Mouse (Mus musculus) adrenal gland, adult 8-10 months (tissue): ENCODE data around the gene Flt3. TPM values are rescaled to one million over a fixed set of nuclear protein-coding genes. Genes with fewer than 3 reads are reported as not detected.
A peak's percentile ranks its signal among the peaks of the same experiment; 100 is the strongest.

Experiments used
- DNase-seq: peaks from one replicate; pipeline ENCODE4 v3.0.0; 2022
- total RNA-seq, 4 experiments: library from RNA; stranded (reverse); gene quantifications; 2 replicates each; pipeline ENCODE4 v1.2.4; 2022

Flt3 gene
- total RNA-seq, 4 experiments from 2014 or later: 0.49 to 0.93 (median 0.67) TPM

DNA sequence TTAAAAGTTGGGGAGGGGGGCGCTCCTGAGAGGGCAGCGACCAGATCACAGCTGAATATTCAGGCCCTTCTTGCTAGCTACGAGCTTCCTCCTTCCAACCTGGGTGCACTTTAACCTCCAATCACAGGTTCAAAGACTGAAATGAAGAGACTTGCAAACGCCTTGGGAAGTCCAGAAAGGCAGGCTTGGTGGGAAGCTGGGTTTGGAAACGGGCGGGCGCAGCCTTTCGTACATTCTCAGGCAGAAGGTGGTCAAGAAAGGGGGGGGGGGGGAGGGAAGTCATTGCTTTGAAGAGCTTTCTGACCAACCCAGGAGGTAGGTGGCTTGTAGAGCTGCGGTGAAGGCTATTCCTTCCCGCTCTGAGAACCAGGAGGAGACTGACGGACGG lies 92.9 kb downstream of the Flt3 start:
- no peak for DNase-seq

DNA sequence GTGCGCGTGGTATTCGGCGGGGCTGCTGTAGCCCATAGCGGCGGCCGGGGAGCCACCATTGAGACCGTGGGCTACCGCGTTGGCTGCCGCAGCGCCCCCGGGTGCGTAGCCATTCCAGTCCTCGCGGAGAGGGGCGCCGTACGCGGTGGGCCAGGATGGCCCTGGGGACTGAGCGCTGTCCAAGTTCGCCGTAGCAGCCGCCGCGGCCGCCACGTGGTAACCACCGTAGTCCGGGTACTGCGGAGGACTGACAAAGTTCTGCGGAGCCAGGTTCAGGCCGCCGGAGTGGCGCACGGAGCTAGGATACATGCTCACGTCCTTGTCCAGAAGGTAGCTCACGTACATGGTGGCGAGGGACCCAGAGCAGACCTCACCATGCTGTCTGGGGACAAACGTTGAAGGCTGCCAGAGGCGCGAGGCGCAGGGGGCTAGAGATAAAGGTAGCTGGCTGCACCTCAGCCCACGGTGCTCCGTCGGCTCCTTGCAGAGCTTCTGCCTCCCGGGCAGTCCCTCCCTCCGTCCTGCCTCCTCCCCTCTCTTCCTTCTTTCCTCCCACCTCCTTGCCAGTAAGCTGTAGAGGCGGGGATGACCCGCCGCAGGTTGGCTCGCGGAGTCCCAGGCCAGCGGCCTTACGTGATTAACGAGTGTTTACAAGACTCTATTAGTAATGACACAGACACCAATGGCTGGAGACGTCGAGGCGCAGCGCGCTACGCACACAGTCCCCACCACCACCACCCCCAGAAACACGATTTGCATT lies 93.5 kb downstream of the Flt3 start, which contains the start of gene Cdx2:
Gene Cdx2, minus strand, starts transcription at position 633 of the 760 bp plus-strand sequence.
- DNase-seq: no peak

DNA sequence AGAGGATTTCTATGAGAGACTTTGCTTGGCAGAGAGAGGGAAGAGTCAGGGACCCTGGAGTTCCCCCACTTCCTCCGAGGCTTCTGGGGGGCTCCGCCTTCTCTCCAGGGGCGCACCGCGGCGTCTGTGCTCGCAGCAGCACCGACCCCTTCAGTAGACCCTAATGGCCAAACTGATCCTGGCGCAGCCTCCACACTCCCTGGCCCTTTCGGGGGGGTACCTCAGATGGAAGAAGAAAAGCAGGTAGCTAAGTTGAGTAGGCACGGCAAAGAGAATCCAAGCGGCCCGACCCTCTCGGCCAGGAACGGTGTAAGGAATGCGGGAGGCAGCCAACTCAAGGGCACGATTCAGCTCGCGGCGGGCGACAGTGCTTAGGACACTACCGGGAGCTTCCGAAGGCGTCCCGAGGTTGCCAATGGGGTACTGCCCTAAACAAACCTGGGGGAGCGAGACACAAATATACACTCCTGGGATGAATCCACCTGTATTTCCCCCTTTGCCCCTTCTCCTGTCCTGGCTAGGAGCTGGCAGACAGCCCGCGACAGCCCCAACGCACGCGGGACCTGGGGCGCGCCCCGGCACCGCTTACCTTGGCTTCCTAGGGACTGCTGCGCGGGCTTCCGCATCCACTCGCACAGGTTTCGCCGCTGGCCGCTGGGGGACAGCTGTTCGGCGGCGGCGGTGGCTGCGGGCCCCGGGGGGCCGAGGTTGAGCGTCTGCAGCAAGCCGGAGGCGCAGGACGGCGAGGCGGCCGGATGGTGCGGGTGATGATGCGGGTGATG lies 94.2 kb downstream of the Flt3 start:
- DNase-seq: no peak

DNA sequence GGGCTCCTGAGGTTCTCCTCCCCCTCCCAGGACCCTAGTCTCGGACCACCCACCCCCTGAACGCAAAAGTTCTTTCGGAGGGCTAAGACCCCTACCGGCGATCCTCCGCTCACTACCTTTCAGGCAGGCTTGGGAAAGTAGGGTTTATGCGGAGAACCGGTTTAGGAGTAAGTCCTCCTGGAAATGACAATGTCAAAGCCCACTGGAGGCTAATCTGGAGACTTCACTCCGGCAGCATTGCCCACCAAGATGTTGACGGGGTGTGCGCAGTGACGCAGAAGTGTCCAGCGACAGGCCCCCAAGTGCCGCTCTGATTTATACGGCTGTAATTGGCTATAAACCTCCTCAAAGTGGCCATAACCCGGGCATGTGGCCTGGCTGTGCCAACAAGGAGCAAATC lies 95.1 kb downstream of the Flt3 start:
- no peak for DNase-seq

DNA sequence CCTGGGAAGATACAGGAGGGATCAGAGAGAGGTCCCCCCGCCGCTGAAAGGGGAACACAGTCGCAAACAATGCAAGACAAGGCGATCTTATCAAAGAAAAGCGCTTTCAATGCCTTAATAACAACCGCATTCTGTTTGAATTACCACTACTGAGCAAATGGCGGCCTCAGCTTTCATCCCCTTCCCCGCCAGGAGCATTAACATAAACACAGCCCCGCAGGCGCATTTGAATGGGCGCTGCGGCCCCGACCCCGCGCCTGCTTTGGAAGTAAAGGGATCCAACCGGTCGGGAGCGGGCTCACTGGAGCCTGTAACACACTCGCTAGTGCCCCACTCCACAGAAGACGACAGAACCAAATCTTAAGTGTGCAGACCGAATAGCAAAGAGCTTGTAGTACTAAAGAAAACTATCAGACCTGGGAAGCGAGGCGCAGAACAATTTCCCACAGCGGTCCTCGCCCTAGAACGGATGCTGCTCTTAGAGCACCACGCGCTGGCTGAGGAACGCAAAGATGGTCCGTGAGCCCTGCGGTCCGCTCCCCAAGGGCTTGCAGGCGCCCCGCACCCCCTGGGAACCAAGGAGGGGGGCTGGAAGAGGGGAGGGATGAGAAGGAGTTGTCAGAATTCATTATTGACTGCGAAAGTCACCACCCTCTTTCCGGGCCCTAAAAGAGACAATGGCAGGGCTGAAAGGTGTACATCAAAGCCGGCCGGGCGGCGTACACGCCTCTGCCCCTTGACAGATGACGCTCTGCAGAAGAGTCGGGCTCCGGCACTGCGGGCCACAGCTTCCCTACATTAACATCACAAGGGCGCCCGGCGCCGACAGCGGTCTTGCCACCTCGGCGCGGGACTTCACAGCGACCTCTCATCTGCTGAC lies 95.8 kb downstream of the Flt3 start:
- no peak for DNase-seq

DNA sequence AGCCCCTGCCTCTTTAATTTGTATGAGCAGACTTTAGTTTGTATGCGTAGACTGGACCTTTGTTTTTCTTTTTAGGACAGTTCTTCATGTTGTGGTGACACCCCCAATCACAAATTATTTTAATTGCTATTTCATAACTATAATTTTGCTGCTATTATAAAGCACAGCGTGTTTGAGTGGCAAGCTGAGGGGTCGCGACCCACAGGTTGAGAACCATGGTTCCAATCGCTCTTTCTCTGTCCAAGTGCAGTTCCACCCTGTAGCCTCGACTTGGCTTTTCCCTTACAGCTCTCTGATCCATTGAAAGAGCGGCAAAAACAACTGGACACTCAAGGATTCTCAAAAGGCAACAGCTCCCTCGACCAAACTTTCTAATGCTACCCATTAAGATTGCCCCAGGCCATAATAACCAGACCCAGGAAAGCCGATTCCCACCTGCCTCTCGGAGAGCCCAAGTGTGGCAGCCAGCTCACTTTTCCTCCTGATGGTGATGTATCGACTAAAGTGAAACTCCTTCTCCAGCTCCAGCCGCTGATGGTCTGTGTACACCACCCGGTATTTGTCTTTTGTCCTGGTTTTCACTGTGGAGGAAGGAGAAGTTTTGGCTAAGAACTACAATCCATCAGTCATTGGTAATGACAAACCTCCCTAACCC lies 97.4 kb downstream of the Flt3 start:
- DNase-seq: no peak

DNA sequence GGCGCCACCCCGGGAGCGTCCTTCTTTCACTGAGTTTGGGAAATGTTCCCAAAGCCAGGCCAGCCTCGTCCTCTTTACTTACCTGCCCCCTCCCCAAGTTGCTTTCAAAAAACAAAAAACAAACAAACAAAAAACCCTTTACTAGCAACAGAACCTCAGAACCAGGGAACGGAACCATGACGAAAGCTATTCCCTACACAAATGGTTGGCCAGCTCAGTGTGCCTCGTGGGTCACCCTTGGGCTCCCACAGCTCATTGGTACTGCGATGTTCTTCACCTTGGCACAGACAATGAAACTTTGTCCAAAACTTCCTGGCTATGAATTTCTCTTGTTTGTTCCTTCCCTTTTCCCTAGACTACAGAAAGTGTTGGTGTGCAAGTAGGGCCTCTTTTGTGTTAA lies 98.1 kb downstream of the Flt3 start:
- no peak for DNase-seq

DNA sequence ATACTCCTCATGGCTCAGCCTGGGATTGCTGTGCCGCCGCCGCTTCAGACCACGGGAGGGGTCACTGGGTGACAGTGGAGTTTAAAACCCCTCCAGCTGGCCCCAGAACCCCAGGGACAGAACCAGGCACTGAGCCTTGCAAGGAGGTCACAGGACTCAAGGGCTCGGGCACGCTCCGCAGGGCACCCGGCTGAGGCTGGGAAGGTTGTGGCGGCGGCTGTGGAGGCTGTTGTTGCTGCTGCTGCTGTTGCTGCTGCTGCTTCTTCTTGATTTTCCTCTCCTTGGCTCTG lies 98.6 kb downstream of the Flt3 start:
- DNase-seq: no peak

DNA sequence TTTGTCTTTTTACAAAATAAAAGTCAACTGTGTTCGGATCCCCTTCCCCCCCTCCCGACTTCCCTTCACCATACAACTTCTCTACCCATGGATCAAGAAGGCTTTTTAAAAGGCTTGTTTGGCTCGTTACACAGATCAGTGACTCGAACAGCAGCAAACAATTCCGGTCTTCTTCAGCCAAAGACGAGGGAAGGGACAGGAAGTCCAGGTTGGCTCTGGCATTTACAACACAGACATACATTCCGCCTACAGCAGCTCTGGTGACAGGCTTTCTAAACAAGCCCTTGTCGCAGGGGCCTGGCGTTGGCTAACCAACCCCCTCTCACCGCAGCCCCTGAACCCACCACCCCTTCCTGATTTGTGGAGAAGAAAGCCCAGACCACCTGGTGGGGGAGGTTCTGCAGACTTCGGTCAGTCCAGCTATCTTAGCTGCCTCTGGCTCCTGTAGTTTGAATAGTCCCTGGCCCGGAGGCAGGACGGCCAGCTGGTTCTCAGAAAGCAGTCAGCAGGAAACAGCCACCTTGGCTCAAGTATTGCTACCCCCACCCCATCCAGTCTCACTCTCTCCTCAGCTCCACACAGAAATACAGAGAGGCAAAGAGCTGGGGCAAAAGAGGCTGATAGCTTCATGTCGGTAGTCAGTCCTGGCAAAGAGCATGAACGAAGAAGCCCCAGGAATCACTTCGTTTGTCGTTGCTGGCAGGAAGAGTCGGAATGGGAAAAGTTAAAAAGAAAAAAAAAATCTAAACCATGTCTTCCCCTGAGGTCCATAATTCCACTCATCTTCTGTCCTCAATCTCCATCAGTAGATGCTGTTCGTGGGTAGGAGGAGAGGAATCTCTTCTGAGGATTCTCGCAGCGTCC lies 99.1 kb downstream of the Flt3 start:
- no peak for DNase-seq

DNA sequence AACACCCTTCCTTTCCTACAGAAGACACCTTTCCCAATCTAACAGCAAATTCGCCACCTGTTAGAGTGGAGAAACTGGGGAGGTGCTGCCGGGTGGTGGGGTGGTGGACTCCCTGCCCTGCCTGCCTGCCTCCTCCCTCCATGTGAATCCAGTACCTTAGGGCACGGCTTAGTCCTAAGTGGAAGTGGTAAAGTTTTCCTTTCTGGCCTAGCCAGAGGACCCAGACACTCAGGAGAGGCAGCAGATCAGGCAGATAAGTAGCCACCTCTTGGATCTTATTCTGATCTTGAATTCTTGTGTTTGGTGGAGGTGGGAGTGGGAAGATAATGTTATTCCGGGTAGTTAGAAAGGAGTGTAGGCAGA lies 100.3 kb downstream of the Flt3 start:
- DNase-seq: no peak

DNA sequence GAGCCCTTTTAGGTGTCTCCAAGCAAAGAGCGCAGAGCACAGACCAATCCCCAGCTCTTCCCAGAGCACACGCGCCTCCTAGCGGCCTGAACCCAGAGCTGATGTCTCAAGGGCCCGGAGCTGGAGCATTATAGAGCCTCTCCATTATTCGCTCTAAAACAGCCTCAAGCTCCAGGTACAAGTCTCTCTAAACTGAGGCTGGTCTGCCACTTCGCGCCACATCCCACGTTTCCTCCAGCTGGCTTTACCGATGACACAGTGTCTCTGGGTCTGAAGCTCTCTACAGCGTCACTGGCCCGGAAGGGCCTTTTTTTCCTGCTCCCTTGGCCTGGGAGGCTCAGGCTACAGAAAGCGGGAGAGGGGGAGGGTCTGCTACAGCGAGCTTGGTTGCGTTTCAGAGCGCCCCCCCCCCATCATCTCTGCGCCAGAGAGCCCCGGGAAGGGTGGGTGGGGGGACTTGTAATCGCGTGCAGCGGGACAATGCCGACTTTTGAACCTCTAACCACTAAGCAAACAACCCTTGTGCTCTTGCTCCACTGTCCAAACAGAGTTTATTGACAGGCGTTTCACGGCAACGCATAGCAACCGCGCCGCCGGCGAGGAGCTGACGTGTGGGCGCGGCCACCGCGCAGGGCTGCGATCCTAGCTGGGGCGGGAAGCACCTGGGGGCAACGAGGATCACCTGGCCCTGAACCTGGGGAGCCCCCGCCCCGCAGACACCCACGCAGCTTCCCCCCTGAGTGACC lies 100.9 kb downstream of the Flt3 start:
- no peak for DNase-seq

DNA sequence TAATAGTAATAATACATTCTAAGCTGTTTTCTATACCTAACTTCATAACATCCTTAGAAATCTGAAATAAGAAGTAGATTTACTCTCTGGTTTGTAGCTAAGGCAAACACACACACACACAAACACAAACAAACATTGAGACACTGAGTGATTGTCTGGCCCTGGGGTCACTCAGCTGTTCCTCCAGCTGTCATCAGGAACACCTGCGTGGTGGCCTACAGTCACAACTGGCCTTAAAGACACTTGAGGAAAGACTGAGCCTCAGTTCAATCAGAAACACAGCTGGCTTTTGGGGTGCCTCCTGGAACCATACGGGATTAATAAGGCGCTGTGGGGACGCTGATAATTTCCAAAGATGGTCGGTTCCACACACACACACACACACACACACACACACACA lies 103.0 kb downstream of the Flt3 start:
- DNase-seq: no peak

DNA sequence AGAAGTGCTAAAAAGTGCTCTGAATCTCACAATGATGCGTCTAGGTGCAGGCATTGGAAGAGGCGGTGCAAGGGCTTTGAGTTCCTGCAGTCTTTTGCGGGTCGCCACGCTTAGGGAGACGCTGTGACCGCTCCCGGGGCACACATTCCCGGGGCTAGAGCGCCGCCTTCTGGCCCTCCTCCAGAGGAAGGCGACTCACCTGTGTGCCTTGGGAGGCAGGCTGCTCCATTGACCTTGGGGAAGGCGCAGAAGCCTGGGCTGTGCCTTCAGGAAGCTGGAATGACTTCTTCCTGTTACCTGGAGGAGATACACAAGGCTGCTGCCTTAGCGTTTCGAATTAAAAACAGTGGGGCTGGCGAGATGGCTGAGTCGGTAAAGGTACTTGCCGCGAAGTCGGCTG lies 106.2 kb downstream of the Flt3 start:
- no peak for DNase-seq

DNA sequence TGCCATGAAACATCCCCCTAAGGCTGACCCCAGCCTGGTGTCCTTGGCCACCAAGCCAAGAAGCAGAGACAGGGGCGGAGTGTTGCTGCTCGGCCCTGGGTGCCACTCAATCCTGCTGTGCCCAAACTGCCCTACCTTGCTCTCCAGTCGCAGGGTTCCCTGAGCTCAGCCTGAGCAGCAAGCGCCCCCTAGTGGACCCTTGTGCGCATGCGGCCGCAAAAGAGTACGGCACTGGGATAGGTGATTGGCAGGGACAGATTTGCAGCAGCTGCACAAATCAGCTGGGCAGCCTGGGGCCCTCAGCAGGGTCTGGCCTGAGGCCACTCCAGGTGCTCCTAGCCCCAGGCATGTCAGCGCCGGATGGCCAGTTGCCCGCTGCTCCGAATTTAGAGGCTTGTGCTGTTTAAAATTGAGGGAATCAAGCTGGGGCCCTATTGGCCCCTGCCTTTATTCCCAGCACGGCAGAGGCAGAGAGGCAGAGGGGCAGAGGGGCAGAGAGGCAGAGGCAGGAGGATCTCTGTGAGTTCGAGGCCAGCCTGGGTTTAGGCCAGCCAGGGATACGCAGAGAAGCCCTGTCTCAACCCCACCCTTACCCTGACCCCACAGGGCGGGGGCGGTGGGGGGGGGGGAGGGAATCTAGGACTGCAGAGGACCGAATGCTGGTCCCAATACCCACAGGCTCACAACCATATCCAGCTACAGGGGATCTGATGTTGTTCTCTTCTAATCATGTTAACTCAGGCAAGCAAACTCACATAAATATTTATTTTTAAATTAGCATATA lies 107.0 kb downstream of the Flt3 start:
- DNase-seq: peak; percentile 28

DNA sequence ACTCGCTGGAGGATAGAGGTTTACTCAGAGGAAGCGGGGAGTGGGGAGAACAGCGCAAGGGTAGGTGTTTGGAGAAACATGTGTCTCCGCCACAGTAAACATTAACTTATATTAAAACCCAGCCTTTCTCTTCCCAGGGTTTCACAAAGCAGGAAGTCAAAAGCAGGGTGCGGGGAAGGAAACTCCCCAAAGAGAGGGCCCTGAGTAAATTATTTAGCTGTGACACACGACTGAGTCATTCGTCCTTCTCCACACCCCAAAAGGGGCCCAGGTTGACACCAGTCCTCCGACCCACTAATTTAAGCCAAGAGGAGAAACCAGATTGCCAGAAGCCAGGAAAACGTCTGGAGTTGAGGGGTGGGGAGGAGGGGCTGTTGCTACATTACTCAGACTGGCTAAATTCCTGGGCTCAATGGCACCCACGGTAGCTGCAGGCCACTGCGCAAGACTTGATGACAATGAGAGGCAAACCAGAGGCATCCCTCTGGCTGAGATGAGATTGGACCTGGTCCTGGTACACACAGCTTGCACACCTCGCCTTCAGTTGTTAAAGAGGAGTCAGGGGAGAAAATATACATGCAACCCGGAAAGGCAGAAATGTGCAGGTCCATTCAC lies 107.7 kb downstream of the Flt3 start:
- DNase-seq: no peak

DNA sequence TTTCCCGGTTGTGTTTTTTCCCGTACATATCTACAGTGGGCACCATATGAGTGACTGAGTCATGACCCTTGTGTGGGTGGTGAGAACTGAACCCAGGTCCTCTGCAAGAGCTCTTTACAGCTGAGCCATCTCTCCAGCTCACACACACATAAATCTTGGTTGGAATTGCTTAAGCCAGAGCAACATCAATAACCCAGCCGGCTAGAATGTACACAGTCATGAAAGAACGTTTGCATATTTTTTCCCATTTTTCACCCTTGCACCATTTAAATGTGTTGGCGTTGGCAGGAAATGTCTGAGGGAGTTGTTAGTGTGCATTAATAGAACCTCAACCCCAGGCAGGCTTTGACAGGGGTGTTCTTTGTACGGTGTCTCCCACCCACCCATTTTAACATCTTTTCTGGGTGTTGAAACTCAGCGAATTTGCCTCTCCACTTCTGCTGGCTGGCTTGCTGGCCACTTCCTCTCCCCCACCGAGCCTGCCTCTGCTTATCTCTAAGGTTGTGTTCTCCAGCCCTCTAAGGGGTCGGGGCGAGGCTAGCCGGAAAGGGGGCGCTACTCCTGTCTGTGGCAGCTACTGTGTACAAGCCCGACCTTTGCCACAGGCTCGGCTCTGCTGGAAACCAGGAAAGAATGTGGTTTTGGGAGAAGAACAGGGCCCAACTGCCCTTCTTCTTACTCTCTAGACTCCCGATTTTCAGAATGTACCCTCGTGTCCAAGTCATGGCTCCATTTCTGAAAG lies 108.4 kb downstream of the Flt3 start:
- no peak for DNase-seq

DNA sequence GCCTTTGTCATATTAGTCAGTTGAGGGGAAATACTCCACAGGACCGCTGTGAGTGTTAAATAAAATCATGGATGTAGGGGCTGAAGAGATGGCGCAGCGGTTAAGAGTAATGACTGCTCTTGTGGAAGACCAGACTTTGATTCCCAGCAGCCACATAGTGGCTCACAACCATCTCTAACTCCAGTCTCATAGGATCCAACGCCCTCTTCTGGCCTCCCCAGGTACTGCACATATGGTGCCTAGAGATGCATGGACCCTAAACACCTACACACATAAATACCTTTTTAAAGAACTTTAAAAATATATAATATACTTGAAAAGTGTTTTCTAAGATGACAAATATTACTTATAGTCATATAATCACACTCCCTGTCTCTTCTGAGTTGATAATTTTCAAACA lies 115.9 kb downstream of the Flt3 start:
- DNase-seq: no peak
